Mouse (Mus musculus): ENCODE measurements at regions not wholly inside any gene's neighbourhood (a gene's known extent, or its start where the extent isn't known, plus 50 kb on each side); places are given as distances from the start of the nearest gene placed in this dataset.

DNA sequence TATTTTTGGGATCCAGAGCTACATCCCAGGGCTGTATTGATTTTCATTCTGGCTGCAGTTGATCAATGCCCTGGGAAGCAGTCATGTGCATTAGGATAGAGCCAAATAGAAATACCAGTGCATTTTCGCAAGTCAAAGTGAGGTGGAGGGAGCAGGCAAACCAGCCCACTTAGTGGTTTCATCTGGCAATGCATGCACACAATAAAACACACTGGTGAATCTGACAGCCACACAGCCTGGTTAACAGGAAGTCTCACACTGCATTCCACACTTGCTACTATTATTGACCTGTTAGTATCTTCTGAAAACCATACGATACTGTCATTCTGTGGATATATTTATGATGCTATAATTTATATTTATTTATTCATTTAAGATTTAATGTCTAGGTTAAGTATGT is 517.1 kb downstream of the Slc16a7 start:
- TF ChIP-seq CTCF (IDR thresholded peaks at IDR 0.05; ENCODE audit: low read depth) (no peak), EP300 (IDR thresholded peaks at IDR 0.05; ENCODE audit: low read depth) (no peak)

All from liver, postnatal 0 days (tissue).